Mouse (Mus musculus): Measurements from ENCODE around the gene Ptprf. TPM values are rescaled to one million over a fixed set of nuclear protein-coding genes. Genes with fewer than 3 reads are reported as not detected.

Ptprf gene
- total RNA-seq (2021) = 10 to 100 TPM in 1 of 2 experiments, 1 to 10 TPM in 1; 9.8 to 10.2 TPM

DNA sequence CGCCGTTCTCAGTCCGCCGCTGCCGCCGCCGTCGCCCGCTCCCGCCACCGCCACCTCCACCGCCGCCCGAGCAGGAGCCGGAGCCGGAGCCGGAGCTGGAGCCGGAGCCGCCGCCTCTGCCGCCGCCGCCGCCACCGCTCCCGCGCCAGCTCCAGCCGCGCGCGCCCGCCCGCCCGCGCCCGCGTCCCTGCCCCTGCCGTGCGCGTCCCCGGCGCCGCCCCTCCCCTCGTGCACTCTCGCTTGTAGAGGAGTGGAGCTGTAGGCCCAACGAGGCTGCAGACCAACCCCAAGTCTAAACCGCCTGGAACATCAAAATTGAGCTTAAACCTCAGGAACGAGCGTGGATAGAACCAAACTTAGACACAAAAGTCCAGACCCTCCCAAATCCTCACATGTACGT, at the start of gene Ptprf:
Ptprf (minus strand) TSS at position 175 of the 400 bp plus-strand sequence.
- peak; percentile 39 for DNase-seq (ENCODE audit: low spot score)
- intact Hi-C loops (cut with DNase I) = loop anchor here (5.0 kb wide), 1 partner anchor 144 kb away; no protein-coding TSS in a partner anchor

DNA sequence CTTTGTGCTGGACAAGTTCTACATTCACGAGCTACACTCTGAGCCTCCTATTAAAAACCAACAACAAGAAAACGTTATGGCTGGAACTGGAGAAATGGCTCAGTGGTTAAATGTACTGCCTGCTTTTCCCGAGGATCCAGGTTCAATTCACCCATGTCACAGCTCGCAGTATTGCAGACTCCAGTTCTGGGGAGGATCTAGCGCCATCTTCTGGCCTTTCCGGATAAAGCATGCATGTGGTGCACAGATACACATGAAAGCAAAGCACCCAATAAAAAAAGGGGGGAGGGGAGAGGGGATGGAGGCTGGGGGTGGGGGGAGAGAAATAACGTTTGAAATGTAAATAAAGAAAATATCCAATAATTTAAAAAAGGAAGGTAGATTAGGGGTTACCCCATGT, 45.5 kb upstream of the Ptprf start:
- intact Hi-C loops (cut with DNase I) = no loop called here
- DNase-seq (ENCODE audit: low spot score) = no peak

DNA sequence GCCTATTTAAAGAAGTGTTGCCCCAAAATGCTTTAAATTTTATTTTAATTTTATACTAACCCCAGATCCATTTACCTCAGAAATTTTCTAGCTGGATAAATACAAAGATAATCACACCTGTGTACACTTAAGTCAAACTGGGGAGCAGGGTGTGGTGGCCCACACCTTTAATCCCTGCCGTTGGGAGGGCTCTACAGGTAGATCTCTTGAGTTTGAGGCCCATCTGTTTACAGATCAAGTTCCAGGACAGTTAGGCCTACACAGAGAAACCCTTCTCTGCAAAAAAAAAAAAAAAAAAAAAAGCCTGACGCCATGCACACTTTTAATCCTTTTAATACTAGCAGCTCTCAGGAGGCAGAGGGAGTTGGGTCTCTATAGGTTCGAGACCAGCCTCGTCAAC, 44.8 kb upstream of the Ptprf start:
- DNase-seq (ENCODE audit: low spot score) = no peak
- intact Hi-C loops (cut with DNase I) = no loop called here

DNA sequence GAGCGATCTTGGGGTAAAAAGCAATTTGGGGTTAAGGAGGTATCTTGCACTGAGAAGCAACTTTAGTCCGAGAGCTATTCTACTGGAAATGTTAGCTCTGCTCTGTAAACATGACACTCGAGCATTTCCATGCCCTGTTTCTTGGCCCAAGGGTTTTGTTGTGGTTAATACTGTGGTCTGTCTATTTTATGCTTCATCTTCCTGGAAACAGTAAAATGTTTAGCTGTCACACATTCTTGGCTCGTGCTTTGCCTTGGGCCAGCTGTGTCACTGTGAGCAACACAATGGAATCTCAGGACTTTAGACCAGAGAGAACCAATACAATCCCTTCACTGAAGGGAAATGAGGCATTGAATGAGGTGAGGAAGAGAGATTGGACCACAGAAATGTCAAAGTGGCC, 40.6 kb upstream of the Ptprf start:
- no peak for DNase-seq (ENCODE audit: low spot score)
- intact Hi-C loops (cut with DNase I) = no loop called here

DNA sequence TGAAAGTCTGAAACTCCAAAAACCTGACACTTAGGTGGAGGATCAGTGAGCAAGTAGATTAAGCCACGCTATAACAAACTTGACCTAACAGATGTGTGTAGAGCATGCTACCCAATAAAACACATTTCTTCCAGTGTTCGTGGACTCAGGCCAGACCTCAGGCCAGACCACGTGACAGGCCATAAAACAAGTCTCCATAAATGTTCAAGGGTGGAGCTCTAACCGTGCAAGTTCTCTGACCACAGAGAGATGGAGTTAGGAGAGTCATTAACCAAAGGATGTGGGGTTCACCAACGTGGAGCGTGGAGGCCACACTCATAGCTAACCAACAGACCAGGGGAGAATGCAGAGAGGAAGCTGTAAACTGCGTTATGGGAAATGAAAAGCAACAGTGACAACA, 35.3 kb upstream of the Ptprf start:
- intact Hi-C loops (cut with DNase I) = no loop called here
- no peak for DNase-seq (ENCODE audit: low spot score)

DNA sequence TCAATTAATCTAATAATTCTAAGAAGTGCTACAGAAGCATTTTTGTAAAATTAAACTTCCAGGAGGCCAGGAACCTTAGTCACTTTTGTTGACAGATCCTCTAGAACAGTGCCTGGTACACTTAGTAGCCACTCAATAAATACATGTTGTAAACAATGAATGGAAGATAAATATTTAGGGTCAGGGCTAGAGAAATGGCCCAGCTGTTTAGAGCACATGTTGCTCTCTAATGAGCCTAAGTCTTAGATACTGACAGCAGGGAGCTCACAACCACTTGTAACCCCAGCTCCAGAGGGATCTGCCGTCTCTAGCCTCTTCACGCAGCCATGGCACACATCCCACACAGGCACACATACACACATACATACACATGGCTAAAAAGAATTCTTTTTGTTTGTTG, 29.4 kb upstream of the Ptprf start:
- intact Hi-C loops (cut with DNase I) = no loop called here

DNA sequence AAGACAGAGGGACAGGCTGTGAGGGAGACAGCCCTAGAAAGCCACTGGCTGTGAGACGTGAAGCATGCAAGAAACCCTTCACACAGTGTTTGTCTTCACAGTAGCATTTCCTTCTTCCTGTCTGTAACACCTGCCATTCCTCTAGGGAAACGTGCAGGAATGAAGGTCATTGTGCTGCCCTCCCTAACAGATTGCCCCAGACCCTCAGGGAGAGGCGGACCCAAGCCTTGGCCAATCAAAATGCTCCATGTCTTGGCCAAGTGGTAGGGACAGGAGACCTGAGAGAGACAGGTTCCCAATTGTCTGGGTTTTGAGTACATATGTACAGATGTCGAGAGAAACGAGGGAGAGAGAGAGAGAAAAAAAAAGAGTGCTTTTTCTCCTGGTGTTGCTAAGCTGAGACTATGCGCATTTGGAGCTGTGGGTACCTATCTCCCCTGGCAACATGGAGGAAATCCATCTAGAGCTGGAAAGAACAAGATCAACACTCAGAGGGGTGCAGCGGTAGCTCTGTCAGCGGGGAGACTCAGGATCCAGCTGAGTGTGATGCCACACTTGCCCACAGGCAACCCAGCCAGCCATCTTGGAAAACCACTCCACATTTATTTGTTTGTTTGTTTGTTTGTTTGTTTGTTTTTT, 28.6 kb upstream of the Ptprf start:
- intact Hi-C loops (cut with DNase I) = no loop called here

More for the DNA sequence above, 29.4 kb upstream of the Ptprf start:
- no peak for DNase-seq (ENCODE audit: low spot score)

DNA sequence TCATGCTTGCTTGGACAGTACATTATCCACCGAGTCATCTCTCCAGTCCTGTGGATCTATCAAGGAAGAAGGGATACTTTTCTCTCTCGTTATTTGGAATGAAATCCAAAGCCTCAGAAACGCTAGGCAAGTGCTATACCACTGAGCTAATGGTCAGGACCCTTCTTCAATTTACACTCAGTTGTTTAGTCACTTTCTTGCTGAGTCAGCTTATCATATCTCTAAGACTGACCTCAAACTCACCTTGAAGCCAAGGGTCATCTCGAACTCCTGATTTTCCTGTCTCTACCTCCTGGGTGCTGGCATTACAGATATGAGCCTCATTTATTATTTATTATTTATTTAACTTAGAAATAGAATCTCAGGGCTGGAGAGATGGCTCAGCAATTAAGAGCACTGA, 25.5 kb upstream of the Ptprf start:
- no peak for DNase-seq (ENCODE audit: low spot score)
- intact Hi-C loops (cut with DNase I) = no loop called here

More for the DNA sequence above, 28.6 kb upstream of the Ptprf start:
- no peak for DNase-seq (ENCODE audit: low spot score)

DNA sequence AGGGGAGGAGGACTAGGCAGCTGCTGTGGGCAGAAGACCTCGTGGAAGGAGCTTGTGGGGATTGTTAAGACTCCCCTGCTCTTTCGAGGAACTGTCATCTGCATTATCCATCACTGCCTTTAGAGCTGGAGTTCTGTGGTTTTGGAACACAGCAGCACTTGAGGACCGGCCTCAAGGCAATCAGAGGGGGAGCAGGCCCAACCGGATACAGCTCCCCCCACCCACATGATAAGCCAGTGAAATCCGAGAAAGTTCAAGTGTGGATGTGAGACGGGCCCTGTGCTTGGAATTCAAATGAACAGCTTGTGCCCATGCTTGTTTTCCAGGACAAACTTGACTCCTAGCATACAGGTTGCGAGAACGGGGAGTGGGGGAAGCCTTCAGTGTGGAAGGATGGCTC, 24.1 kb upstream of the Ptprf start:
- DNase-seq (ENCODE audit: low spot score) = no peak
- intact Hi-C loops (cut with DNase I) = no loop called here

DNA sequence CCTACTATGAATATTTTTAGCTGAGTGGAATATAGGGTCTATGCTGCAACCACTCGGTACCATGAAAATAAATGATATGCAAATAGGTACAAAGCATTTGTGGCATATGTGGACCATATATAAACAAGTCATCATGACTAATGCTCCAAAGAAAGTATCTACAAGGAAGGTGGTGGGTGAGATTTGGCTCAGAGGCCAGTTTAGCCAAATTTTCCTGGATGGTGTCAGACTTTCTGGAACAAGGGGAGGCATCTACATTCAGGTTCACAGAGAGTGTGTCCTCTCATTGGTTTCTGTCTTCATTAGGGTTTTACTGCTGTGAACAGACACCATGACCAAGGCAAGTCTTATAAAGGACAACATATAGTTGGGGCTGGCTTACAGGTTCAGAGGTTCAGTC, 19.3 kb upstream of the Ptprf start:
- intact Hi-C loops (cut with DNase I) = no loop called here
- no peak for DNase-seq (ENCODE audit: low spot score)

DNA sequence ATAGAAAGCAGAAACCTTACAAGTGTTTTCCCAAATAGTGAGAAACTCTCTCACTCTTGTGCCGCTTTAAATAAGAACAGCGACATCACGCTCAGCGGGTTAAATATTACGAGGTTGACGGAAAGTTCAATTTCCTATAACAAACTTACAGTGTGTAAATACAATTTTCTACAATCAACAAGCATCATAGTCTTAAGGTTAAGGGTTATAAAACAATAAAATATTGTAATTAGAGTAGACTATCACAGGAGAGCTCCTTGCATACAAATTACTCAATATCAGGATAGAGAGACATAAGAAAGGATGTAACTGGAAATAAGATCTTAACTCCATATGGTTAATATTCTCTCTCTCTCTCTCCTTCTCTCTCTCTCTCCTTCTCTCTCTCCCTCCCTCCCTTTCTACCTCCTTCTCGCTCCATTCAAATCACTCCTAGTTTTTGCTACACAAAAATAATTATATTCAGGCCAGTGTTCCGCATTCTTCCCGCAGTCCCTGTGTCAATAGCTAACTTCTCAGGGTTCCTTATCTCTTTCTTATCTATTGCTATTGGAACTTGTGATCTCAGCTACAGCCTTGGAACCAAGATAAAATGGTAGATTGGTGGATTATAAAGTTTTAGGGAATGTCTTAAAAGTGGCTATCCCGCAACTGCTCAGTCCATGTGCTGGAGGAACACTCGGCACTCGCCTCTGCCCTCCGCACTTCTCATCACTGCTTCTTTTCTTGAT, 16.5 kb upstream of the Ptprf start:
- no peak for DNase-seq (ENCODE audit: low spot score)
- intact Hi-C loops (cut with DNase I) = no loop called here

DNA sequence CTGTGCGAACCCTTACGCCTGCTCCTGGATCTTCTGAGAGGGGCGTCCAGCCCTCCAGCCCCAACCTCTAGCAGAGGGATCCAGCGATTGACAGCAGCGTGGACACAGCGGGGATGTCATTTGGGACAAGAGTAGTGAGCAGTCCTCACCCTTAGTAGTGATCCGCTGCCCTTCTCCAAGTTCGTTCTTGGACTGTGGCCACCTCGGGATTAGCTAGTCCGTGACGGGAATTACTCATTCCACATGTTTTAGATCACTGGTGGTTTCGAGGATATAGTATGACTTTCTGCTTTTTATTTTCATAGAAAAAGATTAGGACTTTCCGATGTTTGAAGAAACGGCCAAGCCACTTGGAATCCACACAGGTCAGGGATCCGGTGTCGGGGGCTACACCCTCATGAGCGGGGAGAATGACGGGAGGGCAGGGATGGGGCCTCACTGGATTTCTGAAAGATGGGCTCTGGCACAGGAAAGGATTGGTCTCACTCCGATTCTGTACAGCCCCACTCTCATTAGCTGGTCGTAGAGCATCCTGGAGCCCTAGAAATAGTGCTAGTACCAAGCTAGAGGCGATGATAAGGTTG, 15.0 kb upstream of the Ptprf start:
- intact Hi-C loops (cut with DNase I) = no loop called here
- no peak for DNase-seq (ENCODE audit: low spot score)

DNA sequence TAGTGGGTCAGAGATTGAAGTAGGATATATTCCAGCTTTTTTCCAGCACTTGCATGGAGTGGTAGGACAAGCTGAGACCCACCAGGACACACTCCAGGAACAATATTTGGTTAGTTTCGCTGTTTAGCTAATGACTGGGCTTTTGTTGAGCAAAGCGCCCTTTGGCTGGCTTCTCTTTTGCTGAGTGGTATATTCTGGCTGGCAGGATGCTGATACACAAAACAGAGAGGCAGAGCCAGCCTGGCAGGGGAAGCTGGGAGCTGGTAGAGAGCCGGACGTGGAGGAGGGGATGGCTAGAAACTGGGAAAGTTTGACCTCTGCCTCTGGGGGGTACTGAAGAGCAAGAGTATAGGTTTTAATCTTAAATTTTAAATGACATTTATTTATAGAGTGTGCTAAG, 13.8 kb upstream of the Ptprf start:
- intact Hi-C loops (cut with DNase I) = no loop called here
- no peak for DNase-seq (ENCODE audit: low spot score)

DNA sequence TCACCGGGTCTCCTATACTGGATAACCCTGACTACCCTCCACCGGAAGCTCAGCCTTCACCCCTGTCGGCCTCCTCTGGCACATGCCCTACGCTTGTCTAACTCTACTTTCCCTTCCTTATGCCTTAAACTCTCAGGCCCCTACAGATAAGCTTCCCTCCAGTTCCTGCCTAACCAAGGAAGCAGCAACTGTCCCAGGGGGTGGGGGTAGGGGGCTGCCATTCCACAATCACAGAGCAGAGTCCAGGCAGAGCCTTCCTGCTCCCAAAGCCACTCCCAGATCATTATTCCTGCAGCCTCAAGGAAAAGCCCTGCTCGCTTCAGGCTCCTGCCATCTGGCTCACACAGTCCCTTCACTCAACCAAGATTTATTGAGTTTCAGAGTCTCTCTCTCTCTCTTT, 6.6 kb upstream of the Ptprf start:
- intact Hi-C loops (cut with DNase I) = no loop called here
- DNase-seq (ENCODE audit: low spot score) = no peak

DNA sequence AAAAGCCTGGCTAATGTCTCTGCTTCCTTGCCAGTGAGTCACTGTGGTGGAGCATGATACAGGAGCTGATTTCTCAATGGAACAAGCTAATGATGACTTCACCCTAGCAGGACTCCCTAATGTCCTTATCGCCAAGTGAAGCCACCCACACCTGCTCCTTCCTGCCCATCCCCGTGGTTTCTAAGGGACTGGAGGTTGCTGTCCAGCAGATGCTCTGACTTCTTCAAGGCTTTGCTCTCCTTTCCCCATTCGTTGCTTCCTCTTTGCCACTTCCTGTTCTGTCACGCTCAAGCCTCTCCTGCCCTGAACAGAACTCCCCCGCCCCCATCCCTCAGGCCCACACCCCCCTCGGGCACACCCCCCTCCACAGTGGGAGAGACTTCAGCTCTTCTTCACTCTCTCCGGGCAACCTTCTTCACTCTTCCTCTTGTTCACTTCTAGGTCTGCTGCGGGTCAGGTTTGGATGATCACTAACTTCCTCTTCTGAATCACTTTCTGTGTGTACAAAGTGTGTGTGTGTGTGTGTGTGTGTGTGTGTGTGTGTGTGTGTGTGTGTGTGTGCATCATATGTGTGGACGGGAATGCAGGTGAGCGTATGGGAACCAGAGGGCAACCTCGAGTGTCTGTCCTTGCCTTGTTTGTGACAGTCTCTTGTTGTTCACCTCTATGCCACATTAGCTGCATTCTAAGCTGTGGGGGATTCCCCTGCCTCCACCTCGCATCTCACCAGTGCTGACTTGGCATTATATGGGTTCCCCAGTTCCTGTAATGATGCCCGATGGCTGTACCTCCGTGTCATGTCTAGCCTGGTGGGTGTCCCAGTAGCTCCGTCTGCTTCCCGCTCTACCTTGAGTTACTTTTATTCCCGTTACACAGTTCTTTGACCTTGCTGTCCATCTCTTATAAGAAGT, 4.7 kb upstream of the Ptprf start:
- DNase-seq (ENCODE audit: low spot score) = no peak
- intact Hi-C loops (cut with DNase I) = no loop called here

DNA sequence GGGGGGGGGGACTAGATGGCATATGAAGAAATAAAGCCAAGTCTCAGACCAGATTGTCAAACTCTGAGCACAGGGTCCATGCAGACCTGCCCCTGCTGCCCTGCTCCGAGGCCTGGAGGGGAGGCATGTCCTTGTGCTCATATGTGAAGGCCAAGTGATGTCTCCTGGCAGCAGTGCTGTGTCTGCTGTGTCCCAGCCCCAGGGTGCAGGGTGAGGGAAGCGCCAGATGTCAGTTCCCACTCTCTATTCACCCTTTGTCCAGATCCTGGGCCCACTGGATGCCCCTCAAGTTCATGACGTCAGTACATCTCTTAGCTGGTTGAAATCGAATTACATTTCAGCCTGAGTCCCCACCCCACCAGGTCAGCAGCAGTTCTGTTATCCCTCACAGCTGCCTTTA, 3.6 kb upstream of the Ptprf start:
- intact Hi-C loops (cut with DNase I) = loop anchor here (5.0 kb wide), 1 partner anchor 148 kb away; no protein-coding TSS in a partner anchor

DNA sequence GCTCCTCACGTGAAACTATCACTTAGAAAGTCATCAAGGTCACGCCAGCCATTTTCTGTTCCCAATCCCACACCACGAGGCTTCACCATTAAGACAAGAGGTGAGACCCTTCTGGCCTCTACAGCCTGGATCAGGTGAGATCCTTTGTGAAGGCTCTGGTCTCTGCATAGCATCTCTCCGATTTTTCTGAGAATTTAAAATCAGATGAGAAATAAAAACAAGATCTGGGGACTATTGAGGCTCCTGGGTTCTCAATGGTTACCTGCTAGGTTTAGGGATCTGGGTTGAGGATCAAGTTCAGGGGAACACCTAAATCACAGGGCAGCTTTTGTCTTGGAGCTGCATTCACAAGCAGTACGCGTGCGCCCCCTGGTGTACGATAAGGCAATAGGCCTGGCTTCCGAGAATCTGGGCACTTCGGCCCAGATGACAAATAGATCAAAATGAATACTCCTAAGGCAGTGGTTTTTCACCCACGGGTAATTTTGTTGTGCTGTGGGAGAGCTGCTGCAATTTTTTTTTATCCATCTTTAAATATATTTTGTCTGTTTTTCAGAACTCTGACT, 1.6 kb upstream of the Ptprf start:
- intact Hi-C loops (cut with DNase I) = loop anchor here (1.0 to 5.0 kb wide), 3 partner anchors 77 to 202 kb away; no protein-coding TSS in a partner anchor
- no peak for DNase-seq (ENCODE audit: low spot score)

More for the DNA sequence above, 3.6 kb upstream of the Ptprf start:
- DNase-seq (ENCODE audit: low spot score) = no peak

DNA sequence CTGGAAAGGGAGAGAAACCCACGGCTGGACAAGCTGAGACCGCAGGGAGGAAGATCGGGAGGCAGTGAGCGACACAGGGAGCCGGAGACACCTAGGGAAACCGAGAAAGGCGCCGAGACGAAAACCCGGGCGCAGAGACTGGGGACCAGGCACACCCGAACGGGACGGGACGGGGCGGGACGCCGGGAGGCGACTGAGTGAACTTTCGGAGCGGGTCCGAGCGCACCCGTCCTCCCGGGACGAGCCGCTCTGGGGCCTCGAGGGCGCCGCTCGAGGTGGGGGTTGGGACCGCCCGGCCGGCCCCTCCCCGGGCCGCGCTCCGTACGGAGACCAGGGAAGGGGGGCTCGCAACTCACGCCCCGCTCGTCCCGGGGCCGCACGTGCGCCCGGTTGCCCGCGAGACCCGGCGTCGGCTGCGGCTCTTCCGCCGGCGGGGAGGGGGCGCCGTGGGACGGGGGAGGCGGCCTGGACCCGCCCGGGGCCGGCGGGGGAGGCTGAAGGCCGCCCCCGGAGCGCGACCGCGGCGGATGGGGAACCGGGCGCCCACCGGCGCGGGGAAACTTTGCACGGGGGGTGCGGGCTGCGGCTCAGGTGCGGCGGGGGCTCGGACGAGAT, 682 bp downstream of the Ptprf start:
- intact Hi-C loops (cut with DNase I) = loop anchor here (5.0 kb wide), 1 partner anchor 143 kb away; no protein-coding TSS in a partner anchor
- no peak for DNase-seq (ENCODE audit: low spot score)

DNA sequence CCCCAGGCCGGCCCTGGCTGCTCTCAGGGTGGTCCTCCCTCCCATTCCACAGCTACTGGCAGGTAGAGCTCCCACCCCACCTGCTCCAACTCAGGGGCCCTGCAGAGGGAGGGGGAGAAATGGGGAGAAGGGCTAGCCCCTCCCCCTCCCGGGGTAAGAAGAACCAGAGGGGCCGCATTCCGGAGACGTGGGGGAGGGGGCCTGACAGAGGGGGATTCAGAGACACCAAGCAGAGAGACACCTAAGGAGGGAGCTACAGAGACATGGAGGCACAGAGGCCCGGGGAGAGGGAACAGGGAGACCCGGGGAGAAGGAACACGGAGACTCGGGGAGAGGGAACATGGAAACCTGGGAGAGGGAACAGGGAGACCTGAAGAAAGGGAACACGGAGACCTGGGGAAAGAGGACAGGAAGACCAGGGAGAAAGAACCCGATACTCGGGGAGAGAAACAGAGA, 1.2 kb downstream of the Ptprf start:
- DNase-seq (ENCODE audit: low spot score) = no peak
- intact Hi-C loops (cut with DNase I) = loop anchor here (5.0 kb wide), 1 partner anchor 143 kb away; no protein-coding TSS in a partner anchor
